Mouse (Mus musculus) forebrain, embryonic 12.5 days (tissue): ENCODE data around the gene Emilin1. TPM values are rescaled to one million over a fixed set of nuclear protein-coding genes. Genes with fewer than 3 reads are reported as not detected.

Experiments used
- ATAC-seq: fragments of 200-750 bp; cut with Nextera tagmentation; 2 replicates; pipeline ENCODE4 v1.8.0; 2017; ENCODE audit warnings: moderate TSS enrichment; ENCODE audit not compliant: low FRiP score
- H3K27ac ChIP-seq: fragments of 300-500 bp; sonication (generic); 2 replicates; pipeline ENCODE4 v1.5.1; 2016; ENCODE audit warnings: mild to moderate bottlenecking
- H3K27me3 ChIP-seq: fragments of 300-500 bp; sonication (generic); 2 replicates; pipeline ENCODE4 v1.6.1; 2016; ENCODE audit warnings: mild to moderate bottlenecking
- H3K36me3 ChIP-seq: fragments of 300-500 bp; sonication (generic); replicated peaks from 2 replicates; pipeline ENCODE4 v1.6.1; 2016; ENCODE audit warnings: mild to moderate bottlenecking
- H3K4me1 ChIP-seq: fragments of 300-500 bp; sonication (generic); 2 replicates; pipeline ENCODE4 v1.6.1; 2016
- H3K4me2 ChIP-seq: fragments of 300-500 bp; sonication (generic); 2 replicates; pipeline ENCODE4 v1.6.1; 2016; ENCODE audit warnings: mild to moderate bottlenecking, moderate library complexity
- H3K4me3 ChIP-seq: fragments of 300-500 bp; sonication (generic); replicated peaks from 2 replicates; pipeline ENCODE4 v1.5.1; 2016; ENCODE audit warnings: mild to moderate bottlenecking
- H3K9ac ChIP-seq: fragments of 300-500 bp; sonication (generic); 2 replicates; pipeline ENCODE4 v1.6.1; 2016; ENCODE audit warnings: mild to moderate bottlenecking
- H3K9me3 ChIP-seq: fragments of 300-500 bp; sonication (generic); 2 replicates; pipeline ENCODE4 v1.6.1; 2016
- WGBS: fragments of 180-500 bp; shearing (Covaris S2); methylation state at CpG from one replicate; pipeline ENCODE4 v1.1.7; 2016; 5-methylcytosine and 5-hydroxymethylcytosine counted together
- polyA plus RNA-seq: library from polyadenylated mRNA; unstranded; fragments of >200 nt; fragmentation: Nextera tagmentation; extraction: Ambion mirVana; gene quantifications from 2 replicates; pipeline ENCODE4 v1.2.1, GENCODE M21; 2016

Gene Emilin1
- polyA plus RNA-seq, 1 experiment from 2014 or later: 52.4 TPM

- ATAC-seq: no peak
- peaks cover 28% of the 10 kb centered on the region for H3K4me1 ChIP-seq
- no peak overlapping the region for H3K9ac ChIP-seq
- no peak overlapping the region for H3K27ac ChIP-seq
- peaks cover 61% of the 10 kb centered on the region for H3K36me3 ChIP-seq
- 94% methylated on average over 9 of the region's 9 CpGs for WGBS
- H3K27me3 ChIP-seq: no peaks in the 10 kb centered on the region
- no peaks in the 10 kb centered on the region for H3K9me3 ChIP-seq
- no peak overlapping the region for H3K4me3 ChIP-seq
- no peak overlapping the region for H3K4me2 ChIP-seq
These were observed 41.4 kb downstream of the Emilin1 start for GRCm38 (mm10) chr5:30954556-30954955.

GRCm38 (mm10) chr5:30955751-30956150, 42.5 kb downstream of the Emilin1 start:
- Histone ChIP-seq H3K9ac (no peak overlapping the region), H3K27me3 (no peaks in the 10 kb centered on the region), H3K9me3 (no peaks in the 10 kb centered on the region), H3K27ac (no peak overlapping the region), H3K4me1 (peaks cover 21% of the 10 kb centered on the region), H3K36me3 (peaks cover 61% of the 10 kb centered on the region), H3K4me3 (no peak overlapping the region), H3K4me2 (no peak overlapping the region)
- no peak for ATAC-seq
- WGBS: 95% methylated on average over 6 of the region's 6 CpGs

GRCm38 (mm10) chr5:30957891-30958290, 44.7 kb downstream of the Emilin1 start:
- Histone ChIP-seq H3K4me1 (peaks cover 21% of the 10 kb centered on the region), H3K9me3 (no peaks in the 10 kb centered on the region), H3K27me3 (0 out of 2 replicates have a peak, but pooled peaks cover 3% of the 10 kb centered on the region), H3K4me2 (peak overlapping the region; percentile 6; the same call in 1 of the 2 replicates), H3K36me3 (peaks cover 45% of the 10 kb centered on the region), H3K4me3 (no peak overlapping the region), H3K9ac (no peak overlapping the region), H3K27ac (no peak overlapping the region)
- 93% methylated on average over 6 of the region's 6 CpGs for WGBS
- no peak for ATAC-seq

GRCm38 (mm10) chr5:30959198-30959854, 46.1 kb downstream of the Emilin1 start:
- 43% methylated on average over 19 of the region's 19 CpGs for WGBS
- ATAC-seq: no peak
- Histone ChIP-seq H3K27me3 (0 out of 2 replicates have a peak, but pooled peaks cover 3% of the 10 kb centered on the region), H3K4me2 (peak overlapping the region; percentile 86), H3K36me3 (peaks cover 31% of the 10 kb centered on the region), H3K4me3 (peak overlapping the region; percentile 78), H3K4me1 (peaks cover 21% of the 10 kb centered on the region), H3K27ac (peak overlapping the region; percentile 88), H3K9ac (peak overlapping the region; percentile 89), H3K9me3 (no peaks in the 10 kb centered on the region)

GRCm38 (mm10) chr5:30959966-30960501, 46.8 kb downstream of the Emilin1 start, which contains the start of gene Preb:
TSS of gene Preb (minus strand) at chr5:30960361.
- peak within 1 kb of the TSS; percentile 78 for H3K4me3 ChIP-seq
- under 1% methylated on average over 56 of the region's 56 CpGs for WGBS
- peak within 1 kb of the TSS; percentile 88 for H3K27ac ChIP-seq
- peak within 1 kb of the TSS; percentile 86 for H3K4me2 ChIP-seq
- H3K4me1 ChIP-seq: peaks cover 21% of the 10 kb centered on the region
- peak; percentile 95 for ATAC-seq
- no peaks in the 10 kb centered on the region for H3K9me3 ChIP-seq
- peaks cover 24% of the 10 kb centered on the region for H3K36me3 ChIP-seq
- H3K27me3 ChIP-seq: 0 out of 2 replicates have a peak, but pooled peaks cover 3% of the 10 kb centered on the region
- H3K9ac ChIP-seq: peak within 1 kb of the TSS; percentile 89

- H3K4me1 ChIP-seq: peaks cover 21% of the 10 kb centered on the region
- H3K4me3 ChIP-seq: 0 out of 2 replicates have a peak overlapping the region, but pooled peaks have one; percentile 78
These were observed 47.6 kb downstream of the Emilin1 start for GRCm38 (mm10) chr5:30960814-30961213.

GRCm38 (mm10) chr5:30961545-30962505, 48.6 kb downstream of the Emilin1 start:
- WGBS: 85% methylated on average over 10 of the region's 10 CpGs
- Histone ChIP-seq H3K4me2 (no peak overlapping the region), H3K4me1 (peaks cover 21% of the 10 kb centered on the region), H3K36me3 (peaks cover 13% of the 10 kb centered on the region), H3K4me3 (no peak overlapping the region), H3K9me3 (no peaks in the 10 kb centered on the region), H3K27ac (no peak overlapping the region), H3K27me3 (0 out of 2 replicates have a peak, but pooled peaks cover 3% of the 10 kb centered on the region), H3K9ac (no peak overlapping the region)
- no peak for ATAC-seq

More at GRCm38 (mm10) chr5:30960814-30961213, 47.6 kb downstream of the Emilin1 start:
- Histone ChIP-seq H3K36me3 (peaks cover 16% of the 10 kb centered on the region), H3K9me3 (no peaks in the 10 kb centered on the region), H3K4me2 (peak overlapping the region; percentile 86), H3K27me3 (0 out of 2 replicates have a peak, but pooled peaks cover 3% of the 10 kb centered on the region), H3K27ac (no peak overlapping the region), H3K9ac (no peak overlapping the region; the same call in 1 of the 2 replicates)
- no peak for ATAC-seq
- 89% methylated on average over 2 of the region's 2 CpGs for WGBS

GRCm38 (mm10) chr5:30963916-30964315, 50.7 kb downstream of the Emilin1 start:
- Histone ChIP-seq H3K4me1 (peaks cover 5% of the 10 kb centered on the region), H3K4me3 (no peak overlapping the region), H3K4me2 (no peak overlapping the region), H3K27me3 (peaks cover 9% of the 10 kb centered on the region; the same call in 1 of the 2 replicates), H3K36me3 (no peaks in the 10 kb centered on the region), H3K27ac (no peak overlapping the region), H3K9ac (no peak overlapping the region), H3K9me3 (no peaks in the 10 kb centered on the region)
- WGBS: 69% methylated on average over 3 of the region's 3 CpGs
- no peak for ATAC-seq

- no peaks in the 10 kb centered on the region for H3K4me1 ChIP-seq
- H3K4me3 ChIP-seq: no peak overlapping the region
- no peak overlapping the region for H3K4me2 ChIP-seq
- H3K27me3 ChIP-seq: peaks cover 10% of the 10 kb centered on the region; the same call in 1 of the 2 replicates
- no peaks in the 10 kb centered on the region for H3K36me3 ChIP-seq
- ATAC-seq: no peak
- H3K27ac ChIP-seq: no peak overlapping the region
- H3K9me3 ChIP-seq: no peaks in the 10 kb centered on the region
- 86% methylated on average over 4 of the region's 4 CpGs for WGBS
- no peak overlapping the region for H3K9ac ChIP-seq
These were observed 53.0 kb downstream of the Emilin1 start for GRCm38 (mm10) chr5:30966189-30966588.

GRCm38 (mm10) chr5:30968416-30968815, 55.2 kb downstream of the Emilin1 start, which contains the start of gene Tcf23:
TSS of gene Tcf23 (plus strand) at chr5:30968662.
- WGBS: 74% methylated on average over 8 of the region's 8 CpGs
- H3K4me1 ChIP-seq: no peaks in the 10 kb centered on the region
- H3K27me3 ChIP-seq: peaks cover 7% of the 10 kb centered on the region; the same call in 1 of the 2 replicates
- ATAC-seq: no peak
- H3K36me3 ChIP-seq: no peaks in the 10 kb centered on the region
- H3K4me2 ChIP-seq: no peak within 1 kb of the TSS
- H3K4me3 ChIP-seq: no peak within 1 kb of the TSS
- H3K9me3 ChIP-seq: no peaks in the 10 kb centered on the region
- H3K27ac ChIP-seq: no peak within 1 kb of the TSS
- H3K9ac ChIP-seq: no peak within 1 kb of the TSS

GRCm38 (mm10) chr5:30969440-30969839, 56.2 kb downstream of the Emilin1 start:
- H3K4me3 ChIP-seq: no peak overlapping the region
- H3K36me3 ChIP-seq: no peaks in the 10 kb centered on the region
- WGBS: 80% methylated on average over 2 of the region's 2 CpGs
- no peak overlapping the region for H3K4me2 ChIP-seq
- no peaks in the 10 kb centered on the region for H3K9me3 ChIP-seq
- H3K27me3 ChIP-seq: peaks cover 7% of the 10 kb centered on the region; the same call in 1 of the 2 replicates
- H3K4me1 ChIP-seq: no peaks in the 10 kb centered on the region
- no peak overlapping the region for H3K9ac ChIP-seq
- no peak for ATAC-seq
- no peak overlapping the region for H3K27ac ChIP-seq
